Mouse (Mus musculus): ENCODE measurements around the gene Hoxd4. TPM values are rescaled to one million over a fixed set of nuclear protein-coding genes. Genes with fewer than 3 reads are reported as not detected.

Gene Hoxd4
- polyA plus RNA-seq, 1 experiment from 2014 or later: not detected

GRCm38 (mm10) chr2:74694066-74694465 is 17.7 kb upstream of the Hoxd4 start:
- WGBS: 3% methylated on average over 16 of the region's 16 CpGs
- Histone ChIP-seq H3K9me3 (ENCODE audit: control insufficient read depth, low read length) (no peaks in the 10 kb centered on the region), H3K4me1 (replicated peaks; ENCODE audit: control insufficient read depth, insufficient read depth, low read length) (peaks cover 3% of the 10 kb centered on the region; the same call in 1 of the 2 replicates), H3K4me3 (ENCODE audit: low read depth, low read length) (no peak overlapping the region), H3K36me3 (ENCODE audit: control insufficient read depth, insufficient read depth, low read length) (no peaks in the 10 kb centered on the region), H3K9ac (ENCODE audit: low read length) (no peak overlapping the region), H3K27ac (ENCODE audit: low read depth, low read length) (no peak overlapping the region), H3K4me2 (ENCODE audit: low read depth, low read length, severe bottlenecking) (no peak overlapping the region), H3K27me3 (ENCODE audit: control insufficient read depth, insufficient read depth, low read length) (peaks cover 97% of the 10 kb centered on the region)
- ATAC-seq (replicated peaks; ENCODE audit: low FRiP score) (no peak), DNase-seq (ENCODE audit: low spot score) (peak; percentile 70)

GRCm38 (mm10) chr2:74695383-74695782 is 16.3 kb upstream of the Hoxd4 start:
- no peaks in the 10 kb centered on the region for H3K9me3 ChIP-seq (ENCODE audit: control insufficient read depth, low read length)
- peaks cover 3% of the 10 kb centered on the region; the same call in 1 of the 2 replicates for H3K4me1 ChIP-seq (replicated peaks; ENCODE audit: control insufficient read depth, insufficient read depth, low read length)
- WGBS: 0% methylated on average over 1 of the region's 1 CpGs
- no peak overlapping the region for H3K4me3 ChIP-seq (ENCODE audit: low read depth, low read length)
- ATAC-seq (replicated peaks; ENCODE audit: low FRiP score) (no peak), DNase-seq (ENCODE audit: low spot score) (no peak)
- H3K36me3 ChIP-seq (ENCODE audit: control insufficient read depth, insufficient read depth, low read length): no peaks in the 10 kb centered on the region
- no peak overlapping the region for H3K9ac ChIP-seq (ENCODE audit: low read length)
- no peak overlapping the region for H3K27ac ChIP-seq (ENCODE audit: low read depth, low read length)
- no peak overlapping the region for H3K4me2 ChIP-seq (ENCODE audit: low read depth, low read length, severe bottlenecking)
- peaks cover 99% of the 10 kb centered on the region for H3K27me3 ChIP-seq (ENCODE audit: control insufficient read depth, insufficient read depth, low read length)

- DNase-seq (ENCODE audit: low spot score) (peak; percentile 50), ATAC-seq (replicated peaks; ENCODE audit: low FRiP score) (no peak)
- Histone ChIP-seq H3K9ac (ENCODE audit: low read length) (no peak overlapping the region), H3K4me1 (replicated peaks; ENCODE audit: control insufficient read depth, insufficient read depth, low read length) (peaks cover 3% of the 10 kb centered on the region; the same call in 1 of the 2 replicates), H3K4me2 (ENCODE audit: low read depth, low read length, severe bottlenecking) (no peak overlapping the region), H3K4me3 (ENCODE audit: low read depth, low read length) (no peak overlapping the region), H3K27ac (ENCODE audit: low read depth, low read length) (no peak overlapping the region), H3K9me3 (ENCODE audit: control insufficient read depth, low read length) (no peaks in the 10 kb centered on the region), H3K36me3 (ENCODE audit: control insufficient read depth, insufficient read depth, low read length) (no peaks in the 10 kb centered on the region), H3K27me3 (ENCODE audit: control insufficient read depth, insufficient read depth, low read length) (peaks cover 100% of the 10 kb centered on the region)
- WGBS: 3% methylated on average over 7 of the region's 7 CpGs
These were observed 15.8 kb upstream of the Hoxd4 start for GRCm38 (mm10) chr2:74695813-74696430.

- Histone ChIP-seq H3K27me3 (ENCODE audit: control insufficient read depth, insufficient read depth, low read length) (peaks cover 100% of the 10 kb centered on the region), H3K36me3 (ENCODE audit: control insufficient read depth, insufficient read depth, low read length) (no peaks in the 10 kb centered on the region), H3K4me2 (ENCODE audit: low read depth, low read length, severe bottlenecking) (no peak overlapping the region), H3K4me3 (ENCODE audit: low read depth, low read length) (no peak overlapping the region), H3K27ac (ENCODE audit: low read depth, low read length) (no peak overlapping the region), H3K9me3 (ENCODE audit: control insufficient read depth, low read length) (no peaks in the 10 kb centered on the region), H3K4me1 (replicated peaks; ENCODE audit: control insufficient read depth, insufficient read depth, low read length) (peaks cover 3% of the 10 kb centered on the region; the same call in 1 of the 2 replicates), H3K9ac (ENCODE audit: low read length) (no peak overlapping the region)
- peak; percentile 62 for DNase-seq (ENCODE audit: low spot score)
- ATAC-seq (replicated peaks; ENCODE audit: low FRiP score): no peak
- under 1% methylated on average over 34 of the region's 34 CpGs for WGBS
These were observed 15.0 kb upstream of the Hoxd4 start for GRCm38 (mm10) chr2:74696442-74697335.

GRCm38 (mm10) chr2:74697567-74698121 is 14.1 kb upstream of the Hoxd4 start, which contains the start of gene Hoxd9:
Gene Hoxd9, plus strand, starts transcription at chr2:74697727.
- Histone ChIP-seq H3K4me3 (ENCODE audit: low read depth, low read length) (peak within 1 kb of the TSS; percentile 28), H3K4me2 (ENCODE audit: low read depth, low read length, severe bottlenecking) (peak within 1 kb of the TSS; percentile 55), H3K27ac (ENCODE audit: low read depth, low read length) (no peak within 1 kb of the TSS), H3K36me3 (ENCODE audit: control insufficient read depth, insufficient read depth, low read length) (no peaks in the 10 kb centered on the region), H3K27me3 (ENCODE audit: control insufficient read depth, insufficient read depth, low read length) (peaks cover 98% of the 10 kb centered on the region), H3K9ac (ENCODE audit: low read length) (no peak within 1 kb of the TSS), H3K9me3 (ENCODE audit: control insufficient read depth, low read length) (no peaks in the 10 kb centered on the region), H3K4me1 (replicated peaks; ENCODE audit: control insufficient read depth, insufficient read depth, low read length) (peaks cover 3% of the 10 kb centered on the region; the same call in 1 of the 2 replicates)
- DNase-seq (ENCODE audit: low spot score): peak; percentile 81
- peak; percentile 53; the same call in 1 of the 2 replicates for ATAC-seq (replicated peaks; ENCODE audit: low FRiP score)
- under 1% methylated on average over 41 of the region's 43 CpGs for WGBS

GRCm38 (mm10) chr2:74698201-74699052 is 13.3 kb upstream of the Hoxd4 start:
- no peak overlapping the region for H3K27ac ChIP-seq (ENCODE audit: low read depth, low read length)
- WGBS: under 1% methylated on average over 85 of the region's 86 CpGs
- no peaks in the 10 kb centered on the region for H3K9me3 ChIP-seq (ENCODE audit: control insufficient read depth, low read length)
- DNase-seq (ENCODE audit: low spot score) (peak; percentile 71), ATAC-seq (replicated peaks; ENCODE audit: low FRiP score) (0 out of 2 replicates have a peak, but pooled peaks have one; percentile 36)
- no peaks in the 10 kb centered on the region for H3K36me3 ChIP-seq (ENCODE audit: control insufficient read depth, insufficient read depth, low read length)
- peak overlapping the region; percentile 28 for H3K4me3 ChIP-seq (ENCODE audit: low read depth, low read length)
- H3K27me3 ChIP-seq (ENCODE audit: control insufficient read depth, insufficient read depth, low read length): peaks cover 97% of the 10 kb centered on the region
- no peak overlapping the region for H3K9ac ChIP-seq (ENCODE audit: low read length)
- peak overlapping the region; percentile 55 for H3K4me2 ChIP-seq (ENCODE audit: low read depth, low read length, severe bottlenecking)
- H3K4me1 ChIP-seq (replicated peaks; ENCODE audit: control insufficient read depth, insufficient read depth, low read length): peaks cover 3% of the 10 kb centered on the region; the same call in 1 of the 2 replicates

- Histone ChIP-seq H3K27me3 (ENCODE audit: control insufficient read depth, insufficient read depth, low read length) (peaks cover 97% of the 10 kb centered on the region), H3K9ac (ENCODE audit: low read length) (no peak overlapping the region), H3K4me2 (ENCODE audit: low read depth, low read length, severe bottlenecking) (no peak overlapping the region), H3K4me3 (ENCODE audit: low read depth, low read length) (no peak overlapping the region), H3K9me3 (ENCODE audit: control insufficient read depth, low read length) (no peaks in the 10 kb centered on the region), H3K36me3 (ENCODE audit: control insufficient read depth, insufficient read depth, low read length) (no peaks in the 10 kb centered on the region), H3K27ac (ENCODE audit: low read depth, low read length) (no peak overlapping the region), H3K4me1 (replicated peaks; ENCODE audit: control insufficient read depth, insufficient read depth, low read length) (peaks cover 3% of the 10 kb centered on the region; the same call in 1 of the 2 replicates)
- under 1% methylated on average over 17 of the region's 17 CpGs for WGBS
- ATAC-seq (replicated peaks; ENCODE audit: low FRiP score) (no peak), DNase-seq (ENCODE audit: low spot score) (peak; percentile 60)
These were observed 12.7 kb upstream of the Hoxd4 start for GRCm38 (mm10) chr2:74699053-74699430.

Data from forebrain, embryonic 11.5 days (tissue).